Mouse (Mus musculus) limb, embryonic 13.5 days (tissue): Measurements from ENCODE around the gene Mfsd4b5. TPM values are rescaled to one million over a fixed set of nuclear protein-coding genes. Genes with fewer than 3 reads are reported as not detected.

ENCODE experiments used
- ATAC-seq: fragments of 200-750 bp; cut with Nextera tagmentation; 2 replicates; pipeline ENCODE4 v1.8.0; 2017; ENCODE audit warnings: low read depth, moderate number of reproducible peaks, moderate TSS enrichment; ENCODE audit not compliant: low FRiP score
- H3K27ac ChIP-seq: fragments of 300-500 bp; sonication (generic); 2 replicates; pipeline ENCODE4 v1.5.1; 2015; ENCODE audit warnings: inconsistent platforms, mild to moderate bottlenecking, moderate library complexity
- H3K27me3 ChIP-seq: fragments of 300-500 bp; sonication (generic); 2 replicates; pipeline ENCODE4 v1.6.1; 2015; ENCODE audit warnings: mild to moderate bottlenecking, inconsistent platforms
- H3K36me3 ChIP-seq: fragments of 300-500 bp; sonication (generic); 2 replicates; pipeline ENCODE4 v1.6.1; 2015; ENCODE audit warnings: inconsistent platforms, mild to moderate bottlenecking, moderate library complexity
- H3K4me1 ChIP-seq: fragments of 300-500 bp; sonication (generic); 2 replicates; pipeline ENCODE4 v1.6.1; 2015; ENCODE audit warnings: inconsistent platforms
- H3K4me2 ChIP-seq: fragments of 300-500 bp; sonication (generic); replicated peaks from 2 replicates; pipeline ENCODE4 v1.6.1; 2015; ENCODE audit warnings: inconsistent platforms, mild to moderate bottlenecking, moderate library complexity
- H3K4me3 ChIP-seq: fragments of 300-500 bp; sonication (generic); 2 replicates; pipeline ENCODE4 v1.5.1; 2015; ENCODE audit warnings: moderate library complexity, mild to moderate bottlenecking, inconsistent platforms
- H3K9ac ChIP-seq: fragments of 300-500 bp; sonication (generic); 2 replicates; pipeline ENCODE4 v1.6.1; 2015; ENCODE audit warnings: mild to moderate bottlenecking, inconsistent platforms
- H3K9me3 ChIP-seq: fragments of 300-500 bp; sonication (generic); 2 replicates; pipeline ENCODE4 v1.6.1; 2016; ENCODE audit warnings: inconsistent platforms
- WGBS: fragments of 180-500 bp; shearing (Covaris S2); methylation state at CpG from one replicate; pipeline ENCODE4 v1.1.7; 2015; 5-methylcytosine and 5-hydroxymethylcytosine counted together
- polyA plus RNA-seq: library from polyadenylated mRNA; unstranded; fragments of >200 nt; fragmentation: Nextera tagmentation; extraction: Ambion mirVana; gene quantifications from 2 replicates; pipeline ENCODE4 v1.2.1, GENCODE M21; 2015

Gene Mfsd4b5
- polyA plus RNA-seq, 1 experiment from 2014 or later, result 0.09 TPM

DNA sequence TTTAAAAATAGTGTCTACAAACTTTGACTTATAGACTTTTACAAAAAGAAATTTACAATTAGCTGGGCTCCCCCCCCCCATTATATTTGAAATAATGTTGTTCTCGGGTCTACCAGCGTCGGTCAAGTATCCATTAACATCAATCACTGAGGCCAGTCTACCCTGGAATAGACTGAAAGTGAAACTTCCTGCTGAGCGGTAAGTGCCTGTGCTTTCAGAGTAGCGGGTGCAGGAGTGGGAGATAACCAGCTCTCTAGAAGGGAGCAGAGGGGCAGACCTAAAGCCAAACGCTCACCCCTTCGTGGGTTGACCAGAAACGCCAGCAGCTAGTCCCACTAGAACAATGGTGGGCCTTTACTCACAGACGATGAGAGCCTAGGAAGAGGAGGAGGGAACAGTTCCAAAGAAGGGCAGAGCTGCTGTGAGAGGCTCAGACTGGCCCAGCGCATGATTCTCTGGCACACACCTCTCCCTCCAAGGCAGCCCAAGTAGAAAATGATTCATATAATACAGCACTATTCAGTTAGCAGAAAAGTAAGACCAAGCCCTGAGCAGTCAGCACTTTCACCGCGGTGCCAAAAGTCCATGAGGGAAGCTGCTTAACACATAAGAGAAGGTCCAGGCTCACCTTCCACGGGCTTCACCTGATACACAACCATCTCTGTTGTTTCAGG, 77.5 kb downstream of the Mfsd4b5 start:
- WGBS, result 74% methylated on average over 13 of the region's 13 CpGs
- no peak overlapping the region for H3K4me2 ChIP-seq

More for the DNA sequence above, 77.5 kb downstream of the Mfsd4b5 start:
- Histone ChIP-seq H3K9me3 (no peaks in the 10 kb centered on the region), H3K27ac (no peak overlapping the region), H3K36me3 (no peaks in the 10 kb centered on the region), H3K4me3 (no peak overlapping the region), H3K27me3 (no peaks in the 10 kb centered on the region), H3K4me1 (no peaks in the 10 kb centered on the region), H3K9ac (no peak overlapping the region)
- no peak for ATAC-seq

Other genes starting within 250 kb of the Mfsd4b5 start
- gene Mfsd4b4, start 87.4 kb downstream of the Mfsd4b5 start, polyA plus RNA-seq, result 5.4 and 5.8 TPM in 2 replicates
- gene Mfsd4b2, start 59.7 kb downstream of the Mfsd4b5 start, polyA plus RNA-seq, result not detected in 2 replicates
- gene Mfsd4b3, start 26.5 kb downstream of the Mfsd4b5 start, polyA plus RNA-seq, result 0.22 and 0.24 TPM in 2 replicates
- 0.15 and 0.41 TPM in 2 replicates for gene Mfsd4b1, start 38.6 kb upstream of the Mfsd4b5 start, polyA plus RNA-seq
- gene Slc16a10, start 155.6 kb upstream of the Mfsd4b5 start, polyA plus RNA-seq, result 7.9 and 10.0 TPM in 2 replicates